Mouse (Mus musculus) hindbrain, postnatal 0 days (tissue): ENCODE measurements around the gene Hist1h2ad. TPM values are rescaled to one million over a fixed set of nuclear protein-coding genes. Genes with fewer than 3 reads are reported as not detected.
"Not testable (repeated sequence)": the region's sequence is repeated elsewhere in the genome, so short reads cannot be mapped to it uniquely, and the experiment has no call there.

Source experiments
- ATAC-seq: fragments of 200-750 bp; cut with Nextera tagmentation; 2 replicates; pipeline ENCODE4 v1.8.0; 2017; ENCODE audit warnings: mild to moderate bottlenecking, moderate TSS enrichment, moderate library complexity
- DNase-seq: peaks from one replicate; pipeline ENCODE4 v3.0.0-alpha.2; 2015; ENCODE audit warnings: low spot score
- H3K27ac ChIP-seq: fragments of 300-500 bp; sonication (generic); 2 replicates; pipeline ENCODE4 v1.5.1; 2014; ENCODE audit warnings: mild to moderate bottlenecking
- H3K27me3 ChIP-seq: fragments of 300-500 bp; sonication (generic); 2 replicates; pipeline ENCODE4 v1.6.1; 2014; ENCODE audit warnings: low read length, mixed read lengths; ENCODE audit not compliant: insufficient read depth
- H3K36me3 ChIP-seq: fragments of 300-500 bp; sonication (generic); 2 replicates; pipeline ENCODE4 v1.6.1; 2014; ENCODE audit warnings: low read length, mixed read lengths; ENCODE audit not compliant: insufficient read depth
- H3K4me1 ChIP-seq: fragments of 300-500 bp; sonication (generic); 2 replicates; pipeline ENCODE4 v1.6.1; 2014; ENCODE audit warnings: antibody characterized with exemption, low read length, mixed read lengths; ENCODE audit not compliant: insufficient read depth
- H3K4me2 ChIP-seq: fragments of 300-500 bp; sonication (generic); 2 replicates; pipeline ENCODE4 v1.6.1; 2014; ENCODE audit warnings: low read depth, mild to moderate bottlenecking, low read length, moderate library complexity, mixed read lengths
- H3K4me3 ChIP-seq: fragments of 300-500 bp; sonication (generic); 2 replicates; pipeline ENCODE4 v1.5.1; 2014; ENCODE audit warnings: low read length
- H3K9ac ChIP-seq: fragments of 300-500 bp; sonication (generic); replicated peaks from 2 replicates; pipeline ENCODE4 v1.6.1; 2014; ENCODE audit warnings: mild to moderate bottlenecking, low read length, moderate library complexity, mixed read lengths
- H3K9me3 ChIP-seq: fragments of 300-500 bp; sonication (generic); 2 replicates; pipeline ENCODE4 v1.6.1; 2016; ENCODE audit warnings: low read length, mixed read lengths
- CTCF ChIP-seq: IDR thresholded peaks from 2 replicates; pipeline ENCODE4 v1.5.1; 2016; ENCODE audit warnings: antibody characterized with exemption, control low read depth, low read depth
- WGBS: fragments of 180-500 bp; shearing (Covaris S2); extraction: QIAGEN DNeasy Blood & Tissue Kit; methylation state at CpG from one replicate; pipeline ENCODE4 v1.1.7; 2014; 5-methylcytosine and 5-hydroxymethylcytosine counted together
- microRNA-seq, 2 experiments: library from miRNA; unstranded; fragments of <30 nt; microRNA quantifications; one replicate each; pipeline ENCODE4; 2016
- polyA plus RNA-seq: library from polyadenylated mRNA; unstranded; fragments of >200 nt; fragmentation: Nextera tagmentation; extraction: Ambion mirVana; gene quantifications from 2 replicates; pipeline ENCODE4 v1.2.1, GENCODE M21; 2015
- total RNA-seq: library from RNA; depleted of rRNA; stranded (reverse); fragments of >200 nt; gene quantifications from 2 replicates; pipeline ENCODE4 v1.2.3, GENCODE M21; 2014; rRNA removed

Hist1h2ad gene
- total and polyA plus RNA-seq, 2 experiments from 2014 or later: 636 TPM; not detected in 1

DNA sequence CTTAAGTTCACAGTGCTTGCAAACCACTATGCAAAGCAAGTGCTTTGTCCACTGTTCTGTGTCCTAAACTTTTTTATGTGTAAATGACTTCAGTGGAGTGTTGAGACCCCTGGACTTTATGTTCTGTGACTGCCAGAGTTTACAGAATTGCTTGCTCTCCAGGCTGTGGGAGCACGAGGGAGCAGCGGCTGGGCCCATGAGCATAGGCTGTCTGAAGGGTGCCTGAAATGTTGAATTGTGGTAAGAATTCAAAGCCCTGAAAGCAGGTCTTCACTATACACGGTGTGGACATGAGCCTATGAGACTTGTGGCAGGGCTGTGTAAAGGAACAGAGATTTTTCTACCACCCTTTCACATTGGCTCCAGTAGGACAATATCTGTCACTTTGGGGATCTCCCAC, 37.5 kb downstream of the Hist1h2ad start:
- Histone ChIP-seq H3K27ac (no peak overlapping the region), H3K27me3 (no peaks in the 10 kb centered on the region), H3K9me3 (no peaks in the 10 kb centered on the region), H3K36me3 (no peaks in the 10 kb centered on the region), H3K4me3 (no peak overlapping the region), H3K4me1 (no peaks in the 10 kb centered on the region), H3K4me2 (no peak overlapping the region), H3K9ac (no peak overlapping the region)
- 87% methylated on average over 3 of the region's 3 CpGs for WGBS
- no peak for TF ChIP-seq CTCF
- DNase-seq: no peak
- no peak for ATAC-seq

DNA sequence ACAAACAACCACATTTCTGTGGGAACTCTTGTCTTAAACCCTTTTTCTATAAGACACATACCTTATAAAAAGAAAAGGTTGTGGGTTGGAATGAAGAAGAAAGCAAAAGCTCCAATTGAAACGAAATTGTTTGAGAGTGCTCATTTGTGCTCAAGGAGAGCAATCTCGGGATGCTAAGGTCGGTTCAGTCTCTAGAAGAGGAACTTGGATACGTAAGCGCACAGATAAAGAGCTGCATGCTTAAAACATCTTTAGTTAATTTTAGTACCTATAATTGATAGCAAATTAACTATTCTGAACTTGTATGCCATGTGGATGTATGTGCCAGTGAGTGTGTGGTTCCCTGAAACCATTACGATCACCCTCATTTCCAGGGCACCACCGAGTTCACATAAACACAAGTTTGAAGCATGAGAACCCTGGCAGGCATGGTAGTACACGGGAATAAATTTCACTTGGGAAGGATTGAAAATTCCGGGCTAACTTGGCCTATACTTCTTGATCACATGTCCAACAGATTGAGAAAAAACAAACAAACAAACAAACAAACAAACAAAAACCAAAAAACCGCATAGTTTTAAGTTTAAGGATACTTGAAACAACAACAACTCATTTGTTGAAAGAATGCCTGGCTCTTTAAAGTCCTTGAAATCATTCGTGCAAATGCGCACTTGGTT, 46.0 kb downstream of the Hist1h2ad start:
- Histone ChIP-seq H3K9me3 (no peaks in the 10 kb centered on the region), H3K27me3 (no peaks in the 10 kb centered on the region), H3K4me2 (peak overlapping the region; percentile 92), H3K4me1 (peaks cover 3% of the 10 kb centered on the region; the same call in 1 of the 2 replicates), H3K27ac (peak overlapping the region; percentile 95), H3K4me3 (peak overlapping the region; percentile 59), H3K36me3 (no peaks in the 10 kb centered on the region), H3K9ac (peak overlapping the region; percentile 72)
- ATAC-seq (no peak), DNase-seq (no peak)
- WGBS: 47% methylated on average over 12 of the region's 12 CpGs
- no peak for TF ChIP-seq CTCF

GRCm38 (mm10) chr13:23620733-23621531, 46.8 kb downstream of the Hist1h2ad start, which contains the start of gene Hist1h2be:
TSS of gene Hist1h2be (minus strand) at chr13:23621124.
- H3K4me1 ChIP-seq: peaks cover 3% of the 10 kb centered on the region; the same call in 1 of the 2 replicates
- H3K9ac ChIP-seq: peak within 1 kb of the TSS; percentile 72
- peak within 1 kb of the TSS; percentile 59 for H3K4me3 ChIP-seq
- H3K36me3 ChIP-seq: no peaks in the 10 kb centered on the region
- peak; percentile 88 for ATAC-seq
- peak within 1 kb of the TSS; percentile 92 for H3K4me2 ChIP-seq
- DNase-seq: peak; percentile 94
- under 1% methylated on average over 27 of the region's 27 CpGs for WGBS
- no peaks in the 10 kb centered on the region for H3K27me3 ChIP-seq
- TF ChIP-seq CTCF: no peak
- H3K27ac ChIP-seq: peak within 1 kb of the TSS; percentile 95
- H3K9me3 ChIP-seq: no peaks in the 10 kb centered on the region

DNA sequence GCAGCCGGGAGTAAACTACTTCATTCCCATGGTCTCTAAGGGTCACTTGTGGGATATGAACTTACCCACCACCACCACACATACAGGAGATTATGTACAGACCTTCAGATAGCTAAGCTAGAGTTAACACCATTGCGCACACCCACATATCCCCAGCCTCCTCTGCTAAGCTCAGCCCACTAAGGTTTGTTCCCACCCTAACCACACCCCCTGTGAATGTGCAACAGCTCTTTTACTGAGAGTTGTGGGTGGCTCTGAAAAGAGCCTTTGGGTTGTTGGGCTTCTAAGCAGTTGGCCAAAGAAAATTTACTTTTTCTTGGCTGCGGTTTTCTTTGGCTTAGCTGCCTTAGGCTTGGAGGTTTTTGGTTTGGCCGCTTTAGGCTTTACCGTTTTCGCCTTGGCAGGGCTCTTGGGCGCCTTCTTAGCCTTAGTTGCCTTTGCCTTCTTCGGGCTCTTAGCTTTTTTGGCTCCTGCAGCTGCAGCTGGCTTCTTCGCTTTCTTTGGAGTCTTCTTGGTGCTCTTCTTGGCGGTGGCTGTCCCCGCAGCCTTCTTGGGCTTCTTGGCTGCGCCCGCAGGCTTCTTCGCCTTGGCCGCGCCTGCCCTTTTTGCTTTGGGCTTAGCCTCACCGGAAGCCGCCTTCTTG, 47.5 kb downstream of the Hist1h2ad start:
- H3K27ac ChIP-seq: peak overlapping the region; percentile 95
- TF ChIP-seq CTCF: no peak
- peak overlapping the region; percentile 59 for H3K4me3 ChIP-seq
- no peaks in the 10 kb centered on the region for H3K9me3 ChIP-seq
- H3K9ac ChIP-seq: peak overlapping the region; percentile 72
- H3K4me2 ChIP-seq: peak overlapping the region; percentile 92
- WGBS: 0% methylated on average over 18 of the region's 18 CpGs
- ATAC-seq (peak; percentile 90), DNase-seq (peak; percentile 86)
- peaks cover 3% of the 10 kb centered on the region; the same call in 1 of the 2 replicates for H3K4me1 ChIP-seq
- H3K27me3 ChIP-seq: no peaks in the 10 kb centered on the region
- H3K36me3 ChIP-seq: no peaks in the 10 kb centered on the region

DNA sequence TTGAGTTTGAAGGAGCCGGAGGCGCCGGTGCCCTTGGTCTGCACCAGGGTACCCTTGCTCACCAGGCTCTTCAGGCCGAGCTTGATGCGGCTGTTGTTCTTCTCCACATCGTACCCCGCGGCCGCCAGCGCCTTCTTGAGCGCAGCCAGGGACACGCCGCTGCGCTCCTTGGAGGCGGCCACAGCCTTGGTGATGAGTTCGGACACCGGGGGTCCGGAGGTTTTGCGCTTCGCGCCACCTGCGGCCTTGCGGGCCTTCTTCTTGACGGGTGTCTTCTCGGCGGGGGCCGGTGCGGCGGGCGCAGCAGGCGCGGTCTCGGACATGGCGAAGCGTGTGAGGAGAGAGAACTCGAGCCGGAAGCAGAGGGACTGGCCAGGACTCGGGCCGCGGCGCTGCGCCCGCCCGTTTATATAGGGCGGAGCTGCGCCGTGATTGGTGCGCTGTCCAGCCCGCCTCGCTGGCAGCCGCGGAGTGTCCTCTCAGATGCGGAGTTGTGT, 48.0 kb downstream of the Hist1h2ad start, which contains the start of gene Hist1h1e:
Gene Hist1h1e (minus strand): TSS at position 384 of the 497 bp plus-strand sequence.
- Histone ChIP-seq H3K4me2 (peak within 1 kb of the TSS; percentile 92), H3K9ac (peak within 1 kb of the TSS; percentile 72), H3K4me3 (peak within 1 kb of the TSS; percentile 59), H3K27ac (peak within 1 kb of the TSS; percentile 95)
- not testable (repeated sequence) for H3K36me3 ChIP-seq, H3K4me1 ChIP-seq, H3K9me3 ChIP-seq, H3K27me3 ChIP-seq
- TF ChIP-seq CTCF: peak; percentile 10; the same call in 1 of the 2 replicates
- DNase-seq: peak; percentile 94
- under 1% methylated on average over 53 of the region's 53 CpGs for WGBS
- ATAC-seq: peak; percentile 95

GRCm38 (mm10) chr13:23622861-23623450, 48.8 kb downstream of the Hist1h2ad start:
- H3K4me3 ChIP-seq: peak overlapping the region; percentile 59
- peak overlapping the region; percentile 72 for H3K9ac ChIP-seq
- H3K36me3 ChIP-seq: no peaks in the 10 kb centered on the region
- H3K9me3 ChIP-seq: no peaks in the 10 kb centered on the region
- peaks cover 3% of the 10 kb centered on the region; the same call in 1 of the 2 replicates for H3K4me1 ChIP-seq
- ATAC-seq: no peak
- peak; percentile 6 for DNase-seq
- WGBS: 25% methylated on average over 7 of the region's 7 CpGs
- H3K27ac ChIP-seq: peak overlapping the region; percentile 95
- H3K4me2 ChIP-seq: peak overlapping the region; percentile 92
- H3K27me3 ChIP-seq: no peaks in the 10 kb centered on the region
- TF ChIP-seq CTCF: no peak

Small RNA genes within 50 kb of the gene (microRNA-seq; reads per million reads assigned to microRNA genes)
- gene Gm44297 (0 reads per million in 2 experiments), gene Gm44359 (0 reads per million in 2 experiments), gene Gm44394 (0 reads per million in 2 experiments)

Other genes starting within 250 kb of the Hist1h2ad start
Only the 30 nearest of the 35 such genes appear.
- gene Abt1, start 150.5 kb upstream of the Hist1h2ad start, total RNA-seq: 5.0 and 5.5 TPM in 2 replicates
- 7.2 and 7.6 TPM in 2 replicates for gene Abt1, start 150.5 kb upstream of the Hist1h2ad start, polyA plus RNA-seq
- 0.40 and 0.89 TPM in 2 replicates for gene Btn1a1, start 108.5 kb upstream of the Hist1h2ad start, total RNA-seq
- gene Btn1a1, start 108.5 kb upstream of the Hist1h2ad start, polyA plus RNA-seq: 0.15 and 0.24 TPM in 2 replicates
- gene Btn2a2, start 85.5 kb upstream of the Hist1h2ad start, total RNA-seq: not detected in 2 replicates
- gene Btn2a2, start 85.5 kb upstream of the Hist1h2ad start, polyA plus RNA-seq: 0.11 TPM in 1 of 2 replicates, not detected in the other
- 2,417 and 3,828 TPM in 2 replicates for gene Hist1h4h, start 43.3 kb upstream of the Hist1h2ad start, total RNA-seq
- 4.2 and 5.5 TPM in 2 replicates for gene Hist1h4h, start 43.3 kb upstream of the Hist1h2ad start, polyA plus RNA-seq
- gene Hist1h2af, start 40.5 kb upstream of the Hist1h2ad start, total RNA-seq: 415 and 567 TPM in 2 replicates
- gene Hist1h2af, start 40.5 kb upstream of the Hist1h2ad start, polyA plus RNA-seq: 3.3 and 7.9 TPM in 2 replicates
- 544 and 673 TPM in 2 replicates for gene Hist1h3g, start 39.0 kb upstream of the Hist1h2ad start, total RNA-seq
- 1.4 and 2.2 TPM in 2 replicates for gene Hist1h3g, start 39.0 kb upstream of the Hist1h2ad start, polyA plus RNA-seq
- gene Hist1h2bh, start 31.0 kb upstream of the Hist1h2ad start, total RNA-seq: 65.9 and 103 TPM in 2 replicates
- gene Hist1h2bh, start 31.0 kb upstream of the Hist1h2ad start, polyA plus RNA-seq: 0.13 and 0.35 TPM in 2 replicates
- gene Hist1h3f, start 30.3 kb upstream of the Hist1h2ad start, total RNA-seq: 466 and 603 TPM in 2 replicates
- 0.16 and 0.54 TPM in 2 replicates for gene Hist1h3f, start 30.3 kb upstream of the Hist1h2ad start, polyA plus RNA-seq
- gene Hist1h4f, start 22.7 kb upstream of the Hist1h2ad start, total RNA-seq: 1,844 and 2,344 TPM in 2 replicates
- gene Hist1h4f, start 22.7 kb upstream of the Hist1h2ad start, polyA plus RNA-seq: 0.89 TPM in 1 of 2 replicates, not detected in the other
- 49.4 and 53.4 TPM in 2 replicates for gene Hist1h1d, start 21.1 kb upstream of the Hist1h2ad start, total RNA-seq
- gene Hist1h1d, start 21.1 kb upstream of the Hist1h2ad start, polyA plus RNA-seq: 0.18 and 0.25 TPM in 2 replicates
- 528 and 734 TPM in 2 replicates for gene Hist1h3e, start 12.0 kb upstream of the Hist1h2ad start, total RNA-seq
- gene Hist1h3e, start 12.0 kb upstream of the Hist1h2ad start, polyA plus RNA-seq: 1.3 and 2.8 TPM in 2 replicates
- 221 and 249 TPM in 2 replicates for gene Hist1h2ae, start 3.2 kb upstream of the Hist1h2ad start, total RNA-seq
- 12.2 and 13.8 TPM in 2 replicates for gene Hist1h2ae, start 3.2 kb upstream of the Hist1h2ad start, polyA plus RNA-seq
- 1,151 and 1,635 TPM in 2 replicates for gene Hist1h2bg, start 3.0 kb upstream of the Hist1h2ad start, total RNA-seq
- 2.6 and 5.2 TPM in 2 replicates for gene Hist1h2bg, start 3.0 kb upstream of the Hist1h2ad start, polyA plus RNA-seq
- 695 and 1,354 TPM in 2 replicates for gene Hist1h2bf, start 185 bp upstream of the Hist1h2ad start, total RNA-seq
- 1.3 and 2.4 TPM in 2 replicates for gene Hist1h2bf, start 185 bp upstream of the Hist1h2ad start, polyA plus RNA-seq
- gene Hist1h3d, start 1.4 kb downstream of the Hist1h2ad start, total RNA-seq: 173 and 207 TPM in 2 replicates
- gene Hist1h3d, start 1.4 kb downstream of the Hist1h2ad start, polyA plus RNA-seq: 0.96 and 1.4 TPM in 2 replicates
- 1,614 and 2,187 TPM in 2 replicates for gene Hist1h4d, start 7.2 kb downstream of the Hist1h2ad start, total RNA-seq
- gene Hist1h4d, start 7.2 kb downstream of the Hist1h2ad start, polyA plus RNA-seq: 36.9 and 39.6 TPM in 2 replicates
- gene Hist1h2be, start 46.7 kb downstream of the Hist1h2ad start, total RNA-seq: 262 and 304 TPM in 2 replicates
- gene Hist1h2be, start 46.7 kb downstream of the Hist1h2ad start, polyA plus RNA-seq: 0.30 and 0.41 TPM in 2 replicates
- 281 and 348 TPM in 2 replicates for gene Hist1h1e, start 48.2 kb downstream of the Hist1h2ad start, total RNA-seq
- 20.1 and 21.9 TPM in 2 replicates for gene Hist1h1e, start 48.2 kb downstream of the Hist1h2ad start, polyA plus RNA-seq
- gene Hist1h2ac, start 109.6 kb downstream of the Hist1h2ad start, total RNA-seq: 63.3 and 98.5 TPM in 2 replicates
- gene Hist1h2ac, start 109.6 kb downstream of the Hist1h2ad start, polyA plus RNA-seq: 0.30 and 0.38 TPM in 2 replicates
- 189 and 295 TPM in 2 replicates for gene Hist1h2bc, start 109.8 kb downstream of the Hist1h2ad start, total RNA-seq
- 36.1 and 46.1 TPM in 2 replicates for gene Hist1h2bc, start 109.8 kb downstream of the Hist1h2ad start, polyA plus RNA-seq
- 1.1 and 1.6 TPM in 2 replicates for gene Hist1h1t, start 121.4 kb downstream of the Hist1h2ad start, total RNA-seq
- not detected in 2 replicates for gene Hist1h1t, start 121.4 kb downstream of the Hist1h2ad start, polyA plus RNA-seq
- 1,149 and 1,400 TPM in 2 replicates for gene Hist1h4c, start 124.1 kb downstream of the Hist1h2ad start, total RNA-seq
- gene Hist1h4c, start 124.1 kb downstream of the Hist1h2ad start, polyA plus RNA-seq: 4.0 and 4.6 TPM in 2 replicates
- 3.2 and 11.1 TPM in 2 replicates for gene Hfe, start 136.5 kb downstream of the Hist1h2ad start, total RNA-seq
- gene Hfe, start 136.5 kb downstream of the Hist1h2ad start, polyA plus RNA-seq: 7.9 and 8.6 TPM in 2 replicates
- gene Hist1h1c, start 164.4 kb downstream of the Hist1h2ad start, total RNA-seq: 508 and 626 TPM in 2 replicates
- gene Hist1h1c, start 164.4 kb downstream of the Hist1h2ad start, polyA plus RNA-seq: 31.4 and 35.4 TPM in 2 replicates
- gene Hist1h3c, start 171.2 kb downstream of the Hist1h2ad start, total RNA-seq: 1,362 and 1,480 TPM in 2 replicates
- 1.6 and 2.1 TPM in 2 replicates for gene Hist1h3c, start 171.2 kb downstream of the Hist1h2ad start, polyA plus RNA-seq
- gene Hist1h2bb, start 172.4 kb downstream of the Hist1h2ad start, total RNA-seq: 1,454 and 1,759 TPM in 2 replicates
- gene Hist1h2bb, start 172.4 kb downstream of the Hist1h2ad start, polyA plus RNA-seq: 0.49 and 0.55 TPM in 2 replicates
- 349 and 438 TPM in 2 replicates for gene Hist1h2ab, start 176.7 kb downstream of the Hist1h2ad start, total RNA-seq
- gene Hist1h2ab, start 176.7 kb downstream of the Hist1h2ad start, polyA plus RNA-seq: 7.4 and 10.4 TPM in 2 replicates
- gene Hist1h3b, start 177.9 kb downstream of the Hist1h2ad start, total RNA-seq: 956 and 1,079 TPM in 2 replicates
- 2.6 and 3.2 TPM in 2 replicates for gene Hist1h3b, start 177.9 kb downstream of the Hist1h2ad start, polyA plus RNA-seq
- 334 and 514 TPM in 2 replicates for gene Hist1h4b, start 182.6 kb downstream of the Hist1h2ad start, total RNA-seq
- gene Hist1h4b, start 182.6 kb downstream of the Hist1h2ad start, polyA plus RNA-seq: 1.3 and 2.8 TPM in 2 replicates
- 789 and 958 TPM in 2 replicates for gene Hist1h4a, start 186.8 kb downstream of the Hist1h2ad start, total RNA-seq
- gene Hist1h4a, start 186.8 kb downstream of the Hist1h2ad start, polyA plus RNA-seq: 0.53 TPM in 1 of 2 replicates, not detected in the other